Mouse (Mus musculus): ENCODE measurements around the gene Zmynd8.

DNA sequence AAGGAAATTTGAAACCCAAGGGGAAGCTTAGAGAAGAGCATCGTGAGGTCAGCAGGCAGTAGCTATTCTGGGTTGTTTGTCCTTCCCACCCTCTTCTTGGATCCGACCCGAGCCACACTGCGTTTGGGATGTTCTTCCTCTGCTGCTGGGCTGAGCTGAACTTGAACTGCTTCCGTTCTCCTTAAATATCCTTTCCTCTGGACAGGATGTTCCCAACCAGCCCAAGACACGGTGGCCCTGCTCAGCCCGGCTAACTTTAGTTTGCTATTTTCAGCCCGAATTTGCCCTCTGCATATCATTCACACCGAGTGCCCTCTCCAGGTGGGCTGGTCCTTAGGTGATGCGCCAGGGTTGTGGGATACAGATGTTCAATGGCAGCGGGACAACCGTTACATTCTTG, 37.3 kb upstream of the Zmynd8 start:
- TF ChIP-seq POLR2A (IDR thresholded peaks at IDR 0.05; ENCODE audit: borderline replicate concordance, insufficient read depth, low read length): no peak
- no peak for TF ChIP-seq CTCF (IDR thresholded peaks at IDR 0.05; ENCODE audit: borderline replicate concordance, insufficient read depth, low read depth, low read length)
